Mouse (Mus musculus): Measurements from ENCODE around the gene Sv2c.

Sv2c gene

DNA sequence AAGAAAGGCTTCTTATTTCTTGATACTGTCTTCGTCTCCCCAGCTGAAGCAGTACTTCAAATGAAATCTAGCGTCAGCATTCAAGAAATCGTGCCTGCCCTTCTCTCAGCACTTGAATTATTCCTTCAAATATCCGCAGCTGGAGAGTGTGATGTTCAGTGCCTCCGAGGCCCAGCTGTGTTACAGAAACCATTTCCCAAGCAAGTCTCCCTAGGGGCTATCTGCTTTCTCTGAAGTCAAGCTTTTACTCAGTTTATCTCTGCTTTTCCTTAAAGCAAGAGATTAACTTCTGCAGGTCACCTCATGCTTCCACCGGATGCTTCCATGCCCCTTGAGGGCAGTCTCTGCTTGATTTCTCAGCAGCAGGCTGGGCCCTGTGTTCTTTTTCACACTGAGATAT lies 166.8 kb downstream of the Sv2c start:
- DNase-seq: no peak

DNA sequence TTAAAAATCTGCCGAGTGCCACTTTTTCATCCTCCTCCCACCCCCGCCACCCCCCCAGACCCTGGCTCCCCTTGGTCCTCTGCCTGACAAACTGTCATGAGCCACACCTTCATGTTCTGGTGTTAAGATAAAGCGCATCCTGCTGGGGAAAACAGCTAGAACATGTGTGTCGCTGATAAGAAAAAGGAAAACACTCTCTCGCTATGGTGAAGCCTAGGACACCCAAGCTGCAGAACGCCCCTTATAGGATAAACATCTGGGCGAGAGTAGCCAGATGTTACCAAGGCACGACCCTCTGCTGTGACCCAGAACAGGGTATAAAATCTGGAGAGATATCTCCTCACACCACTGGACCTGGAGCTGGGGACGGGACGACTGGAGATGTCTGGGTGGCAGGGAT lies 167.2 kb downstream of the Sv2c start:
- DNase-seq: no peak

DNA sequence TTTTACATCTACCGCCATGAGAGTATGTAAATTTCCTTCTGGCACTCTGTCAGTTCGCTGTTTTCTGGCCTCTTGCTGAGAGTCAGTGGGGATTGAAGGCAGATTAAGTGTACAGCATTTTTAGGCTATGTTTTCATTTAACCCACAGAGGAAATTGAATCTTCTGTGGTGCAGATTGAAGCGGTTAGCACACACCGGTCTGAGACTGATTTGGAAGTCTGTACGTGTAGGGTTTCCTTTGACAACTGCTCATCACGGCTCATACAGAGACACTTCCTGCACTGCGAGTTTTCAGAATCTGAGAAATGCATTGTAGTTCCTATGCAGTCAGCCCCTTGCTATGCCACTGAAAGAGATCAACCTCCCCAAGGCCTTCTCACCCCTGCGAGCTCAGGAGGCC lies 168.2 kb downstream of the Sv2c start:
- DNase-seq: no peak

DNA sequence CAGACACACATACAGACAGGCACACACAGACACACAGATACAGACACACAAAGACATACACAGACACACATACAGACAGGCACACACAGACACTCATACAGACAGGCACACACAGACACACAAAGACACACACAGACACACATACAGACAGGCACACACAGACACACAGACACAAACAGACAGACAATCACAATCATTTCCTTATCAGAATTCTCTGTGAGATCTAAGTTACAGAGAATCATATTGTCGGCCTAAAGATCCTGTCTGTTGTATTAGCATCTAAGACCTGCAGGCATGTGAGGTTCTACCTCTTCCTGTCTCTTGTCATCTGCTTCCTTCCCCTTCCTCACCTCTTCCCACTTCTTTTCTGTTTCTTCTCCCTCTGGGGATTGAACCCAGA lies 168.7 kb downstream of the Sv2c start:
- no peak for DNase-seq

DNA sequence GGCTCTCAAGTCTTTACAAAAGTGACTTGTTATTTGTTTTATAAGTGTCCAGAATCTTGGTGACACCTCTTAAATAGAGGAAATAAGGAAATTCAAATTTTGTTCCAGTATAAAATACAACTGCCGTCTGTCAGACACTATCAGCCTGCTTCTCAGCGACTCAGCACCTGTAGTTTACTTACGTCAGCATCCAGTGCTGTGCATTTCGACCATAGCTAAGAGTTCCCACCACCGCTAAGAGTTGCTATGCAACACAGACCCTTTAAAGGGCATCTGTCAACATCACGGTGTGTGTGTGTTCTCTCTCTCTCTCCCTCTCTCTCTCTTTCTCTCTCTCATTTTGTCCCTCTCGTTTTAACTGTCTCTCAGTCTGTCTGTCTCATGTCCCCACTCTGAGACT lies 170.5 kb downstream of the Sv2c start:
- DNase-seq: no peak

DNA sequence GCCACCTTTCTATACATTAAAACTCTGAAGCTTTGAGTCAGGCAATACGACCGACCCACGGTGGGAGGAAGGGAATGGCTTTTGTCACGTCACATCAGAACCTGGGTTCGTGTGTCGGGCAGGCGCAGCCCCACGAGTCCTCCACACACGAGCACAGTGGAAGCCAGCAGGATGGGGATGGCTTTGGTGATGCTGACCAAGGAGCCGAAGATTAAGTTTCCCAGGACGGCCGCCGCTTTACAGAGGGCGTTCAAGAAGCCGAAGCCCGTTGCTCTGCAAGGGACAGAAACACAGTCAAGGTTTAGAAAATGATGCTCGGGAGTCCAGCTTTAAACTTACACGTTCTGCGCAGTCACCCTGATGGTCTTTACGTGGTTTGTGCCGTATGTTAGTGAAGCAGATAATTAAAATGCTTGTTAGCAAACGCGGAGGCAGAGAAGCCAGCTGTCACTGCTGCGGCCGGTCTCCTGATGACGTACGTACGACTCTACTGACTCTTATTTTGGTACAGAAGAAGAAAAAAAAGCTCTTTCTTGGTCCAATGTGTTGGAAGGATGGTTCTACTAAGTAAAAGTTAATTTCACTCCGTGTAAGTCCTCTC lies 171.1 kb downstream of the Sv2c start:
- DNase-seq: no peak

DNA sequence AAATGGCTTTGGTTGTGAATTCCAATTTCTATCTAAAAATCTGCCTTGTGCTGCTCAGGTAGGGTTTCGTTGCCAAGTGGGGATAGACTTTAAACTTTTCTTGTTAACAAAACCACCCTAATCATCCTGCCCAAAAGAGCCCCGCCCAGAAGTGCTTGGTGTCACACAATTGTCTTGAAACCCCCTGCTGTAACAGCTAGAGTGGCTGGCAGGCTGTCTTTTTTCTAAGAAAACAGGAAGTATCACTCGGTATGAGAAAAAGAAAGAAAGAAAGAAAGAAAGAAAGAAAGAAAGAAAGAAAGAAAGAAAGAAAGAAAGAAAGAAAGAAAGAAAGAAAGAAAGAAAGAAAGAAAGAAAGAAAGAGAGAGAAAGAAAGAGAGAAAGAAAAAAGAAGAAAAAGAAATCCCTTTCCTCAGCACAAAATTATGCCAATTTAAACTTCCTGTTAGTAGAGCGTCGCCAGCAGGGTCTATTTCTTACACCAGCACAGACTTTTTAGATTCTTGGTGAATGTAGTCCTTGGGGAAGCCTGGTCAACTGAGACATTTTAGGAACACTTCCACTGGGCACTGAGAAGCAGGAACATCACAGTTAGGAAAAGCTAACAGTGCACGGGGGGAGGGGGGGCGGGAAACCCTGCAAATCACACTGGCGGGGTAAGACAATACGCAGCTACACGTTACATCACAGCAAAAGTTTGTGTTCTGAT lies 171.7 kb downstream of the Sv2c start:
- DNase-seq: no peak

DNA sequence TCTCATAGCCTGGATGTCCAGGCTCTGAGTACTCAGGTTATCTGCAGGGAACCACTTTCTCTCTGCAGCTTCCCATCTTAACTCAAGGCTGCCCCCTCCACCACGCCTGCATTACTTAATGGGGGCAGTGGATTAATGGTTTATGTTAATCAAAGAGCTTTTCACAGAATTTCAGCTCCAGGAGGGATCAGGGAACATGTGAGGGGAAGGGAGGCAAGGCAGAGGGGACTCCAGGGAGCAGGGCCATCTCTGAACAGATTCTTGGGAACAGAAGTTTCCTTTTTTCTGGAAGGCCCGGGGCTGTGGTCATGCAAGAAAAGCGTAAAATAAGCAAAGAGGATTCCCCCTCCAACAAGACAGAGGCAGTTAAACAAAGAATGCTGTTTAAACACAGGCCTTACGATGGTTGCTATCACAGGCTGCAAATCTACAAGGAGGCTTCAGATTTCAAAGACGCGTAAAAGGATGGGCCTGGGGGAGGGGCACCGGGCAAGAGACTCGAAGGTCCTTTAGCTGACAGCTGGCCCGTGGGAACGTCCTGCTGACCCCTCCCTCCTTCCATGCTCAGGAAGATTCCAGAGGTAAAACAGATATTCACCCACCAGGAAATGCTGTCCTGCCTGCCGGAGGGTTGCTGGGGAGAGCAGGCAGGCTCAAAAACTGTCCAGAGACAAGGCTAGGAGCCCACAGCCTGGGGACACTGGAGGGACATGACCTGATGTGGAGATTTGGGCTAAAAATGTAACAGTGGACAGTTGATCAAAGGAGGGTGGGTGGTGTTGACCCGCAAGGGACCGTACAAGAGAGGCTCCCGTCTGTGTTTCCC lies 172.5 kb downstream of the Sv2c start:
- DNase-seq: no peak

DNA sequence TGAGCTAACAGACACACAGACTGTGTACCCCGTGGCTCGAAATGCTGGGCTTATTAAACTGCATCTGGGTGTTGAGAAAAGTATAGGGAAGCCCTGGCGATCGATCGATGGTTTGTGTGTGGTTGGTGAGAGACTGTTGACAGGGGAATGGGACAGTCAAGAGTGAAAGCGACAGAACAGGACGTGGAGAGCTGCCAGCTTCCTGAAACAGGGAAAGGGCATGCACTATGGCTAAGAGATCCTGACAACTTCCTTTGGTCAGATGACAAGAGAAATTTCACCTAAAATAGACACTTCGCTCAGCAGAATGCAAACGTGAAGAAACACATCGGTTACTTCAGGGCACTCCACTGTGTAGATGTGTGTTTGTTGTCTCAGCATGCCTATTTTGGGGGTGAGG lies 175.2 kb downstream of the Sv2c start:
- peak; percentile 26 for DNase-seq

DNA sequence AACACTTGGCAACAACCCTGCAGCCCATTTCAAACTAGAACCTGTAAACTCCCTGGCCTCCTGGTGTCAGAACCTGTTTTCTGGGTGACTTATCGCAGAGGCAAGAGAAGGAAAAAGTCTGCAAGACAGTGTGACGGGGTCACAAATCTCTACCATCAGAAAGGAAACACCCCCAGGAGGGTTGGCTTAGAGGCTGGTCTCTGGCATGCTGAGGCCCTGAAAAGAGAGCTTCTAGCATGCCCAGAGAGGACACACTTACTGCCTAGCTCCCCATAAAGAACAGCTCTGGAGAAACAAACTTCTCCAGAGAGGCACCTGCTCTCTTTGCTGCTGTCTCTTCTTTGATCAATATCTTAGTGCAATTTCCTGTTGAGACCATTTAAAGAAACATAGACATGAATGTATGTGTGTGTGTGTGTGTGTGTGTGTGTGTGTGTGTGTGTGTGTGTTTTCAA lies 176.0 kb downstream of the Sv2c start:
- DNase-seq: no peak

DNA sequence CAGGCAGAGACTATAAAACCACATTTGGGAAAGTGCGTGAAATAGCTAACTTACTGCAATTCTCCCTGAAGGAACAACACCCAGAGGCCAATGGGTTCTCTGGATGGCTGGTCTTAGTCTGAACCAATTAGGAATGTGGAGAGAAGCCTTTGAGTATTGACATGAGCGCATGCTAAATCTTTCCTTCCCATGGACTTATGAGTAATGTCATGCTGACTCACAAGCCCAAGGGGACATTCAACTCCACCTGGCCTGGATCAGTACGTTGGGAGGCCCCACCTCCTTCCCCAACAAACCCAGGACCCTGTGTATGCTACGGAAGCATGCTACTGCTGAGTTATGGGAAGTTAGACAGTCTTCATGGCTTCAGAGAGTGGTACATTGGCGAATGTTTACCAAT lies 177.2 kb downstream of the Sv2c start:
- no peak for DNase-seq

DNA sequence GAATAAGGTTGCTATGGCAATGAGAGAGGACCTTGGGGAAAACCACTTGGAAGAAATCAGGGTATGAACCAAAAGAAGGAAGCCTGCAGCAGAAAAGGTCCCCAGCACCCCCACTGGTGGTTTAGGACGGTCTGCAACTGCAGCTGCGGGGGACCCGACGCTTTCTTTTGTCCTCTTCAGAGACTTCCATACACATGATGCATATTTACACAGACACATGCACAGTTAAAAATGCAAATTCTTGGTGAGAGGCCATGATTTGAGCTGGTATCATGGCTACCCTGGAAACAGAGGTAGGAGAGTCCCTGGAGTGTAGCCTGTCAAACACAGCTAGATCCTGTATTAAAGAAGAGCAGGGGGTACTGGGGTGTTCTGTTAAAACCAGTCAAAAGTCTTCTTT lies 178.7 kb downstream of the Sv2c start:
- DNase-seq: no peak

DNA sequence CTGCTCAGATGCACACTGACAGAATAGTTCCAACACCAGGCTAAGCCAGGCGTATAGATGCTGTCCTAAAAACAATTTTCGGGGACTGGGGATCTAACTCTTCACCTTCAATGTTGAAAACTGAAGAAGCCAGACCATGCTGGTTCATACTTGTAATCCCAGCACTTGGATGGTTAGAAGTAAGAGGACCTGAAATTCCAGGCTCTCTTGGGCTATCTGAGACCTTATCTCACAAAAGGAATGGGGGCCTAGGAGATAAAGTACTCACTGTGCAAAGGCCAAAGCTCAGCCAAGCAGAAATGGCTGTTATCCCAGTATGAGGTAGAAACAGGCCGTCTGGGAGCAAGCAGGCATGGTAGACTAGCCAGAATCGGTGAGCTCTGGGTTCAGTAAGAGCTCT lies 180.1 kb downstream of the Sv2c start:
- DNase-seq: no peak

DNA sequence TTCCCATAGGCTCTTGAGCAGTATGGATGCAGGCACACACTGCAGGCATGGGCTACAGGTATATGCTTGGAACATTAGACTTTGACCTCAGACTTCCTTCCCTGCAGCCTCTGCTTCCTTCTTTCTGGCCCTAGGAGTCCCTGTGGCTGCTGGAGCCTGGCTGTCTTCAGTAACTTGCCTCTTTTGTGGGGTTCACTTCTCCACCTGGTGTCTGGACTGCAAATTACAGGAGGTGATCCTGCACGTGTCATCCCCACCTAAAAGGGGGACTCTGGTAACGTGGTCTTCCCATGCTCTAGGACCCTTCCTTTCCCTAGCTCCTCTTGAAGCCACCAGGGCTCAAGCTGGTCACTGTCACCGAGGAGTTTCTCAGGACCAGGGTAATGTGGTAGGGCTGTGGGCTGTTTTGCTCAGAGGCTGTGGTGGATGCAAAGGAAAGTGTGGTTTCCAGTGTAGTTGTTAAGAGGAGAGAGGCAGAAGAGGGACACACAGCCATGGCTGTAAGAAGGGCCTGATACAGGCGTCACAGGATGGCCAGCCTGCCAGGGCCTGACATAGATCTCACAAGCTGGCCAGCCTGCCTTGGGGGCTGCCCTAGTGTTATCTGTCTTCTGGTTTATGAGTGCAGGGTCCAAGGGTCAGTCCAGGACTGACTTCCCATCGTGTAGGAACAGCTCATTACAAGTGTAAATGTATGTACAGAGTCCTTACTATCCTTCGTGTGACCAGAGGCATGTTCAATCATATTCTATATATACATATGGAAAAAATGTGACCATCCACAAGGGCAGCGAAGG lies 181.1 kb downstream of the Sv2c start:
- DNase-seq: peak; percentile 53

DNA sequence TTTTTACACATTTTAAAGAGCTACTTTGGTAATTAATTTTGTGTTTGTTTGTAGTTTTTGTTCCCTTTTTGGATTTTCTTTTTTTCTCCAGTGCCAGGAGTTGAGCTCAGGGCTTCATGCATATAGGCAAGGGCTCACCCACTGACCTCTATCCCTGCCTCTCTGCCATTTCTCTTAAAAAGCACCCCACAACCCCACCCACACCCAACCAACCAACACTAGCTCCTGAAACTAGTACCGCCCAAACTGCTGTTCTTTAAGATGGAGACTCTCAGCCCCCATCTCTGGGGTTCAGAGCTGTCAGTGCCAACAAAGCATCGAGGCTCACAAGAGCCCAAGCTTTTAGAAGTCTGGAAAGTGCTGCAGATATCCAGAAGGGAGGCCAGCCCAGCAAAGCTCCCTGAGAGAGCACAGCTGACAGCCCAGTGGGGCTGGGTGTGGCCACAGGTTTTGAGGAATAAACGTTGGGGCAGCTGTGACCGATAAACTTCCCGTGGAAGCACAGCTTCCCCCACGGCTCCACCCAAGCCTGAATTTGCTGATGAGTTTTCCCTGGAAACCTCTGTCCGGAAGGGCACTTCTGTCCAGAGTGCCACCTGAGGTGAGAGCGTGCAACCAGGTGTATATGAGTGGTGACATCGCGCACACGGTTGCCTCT lies 181.8 kb downstream of the Sv2c start:
- DNase-seq: no peak

DNA sequence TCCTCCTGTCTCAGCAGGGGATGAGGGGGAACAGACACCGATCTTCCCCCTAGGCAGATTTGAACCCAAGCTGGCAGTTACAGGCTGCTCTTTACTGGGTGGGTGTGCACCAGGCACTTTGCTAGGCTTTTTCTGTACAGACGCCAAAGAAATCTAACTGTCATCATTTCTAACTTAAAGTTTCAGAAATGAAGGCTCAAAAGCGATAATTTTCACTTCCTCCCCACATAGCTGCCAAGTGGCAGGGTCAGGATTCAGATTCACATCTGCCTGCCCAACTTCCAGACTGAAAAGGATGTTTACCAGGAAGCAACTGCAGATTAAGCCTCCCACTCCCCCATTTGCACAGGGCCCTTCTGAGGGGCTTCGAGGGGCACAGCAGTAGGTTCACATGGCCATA lies 183.0 kb downstream of the Sv2c start:
- DNase-seq: no peak

DNA sequence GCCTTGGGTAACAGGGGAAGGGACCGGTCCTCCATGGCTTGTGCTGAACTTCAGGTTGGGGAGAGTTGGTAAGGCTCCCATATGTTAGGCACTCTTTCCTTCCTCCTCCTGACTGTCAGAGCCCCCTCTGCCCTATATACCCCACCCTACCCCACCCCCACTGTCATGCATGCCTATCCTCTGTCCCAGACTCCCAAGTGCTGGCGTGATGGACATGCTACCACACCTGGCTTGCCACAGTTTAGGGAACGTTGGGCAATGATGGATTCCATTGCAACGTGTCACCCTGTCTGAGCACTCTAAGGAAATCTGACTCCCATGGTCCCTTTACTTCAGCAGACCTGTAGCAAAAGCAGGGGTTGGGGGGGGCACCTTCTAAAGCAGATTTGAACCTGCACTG lies 183.6 kb downstream of the Sv2c start:
- DNase-seq: no peak

DNA sequence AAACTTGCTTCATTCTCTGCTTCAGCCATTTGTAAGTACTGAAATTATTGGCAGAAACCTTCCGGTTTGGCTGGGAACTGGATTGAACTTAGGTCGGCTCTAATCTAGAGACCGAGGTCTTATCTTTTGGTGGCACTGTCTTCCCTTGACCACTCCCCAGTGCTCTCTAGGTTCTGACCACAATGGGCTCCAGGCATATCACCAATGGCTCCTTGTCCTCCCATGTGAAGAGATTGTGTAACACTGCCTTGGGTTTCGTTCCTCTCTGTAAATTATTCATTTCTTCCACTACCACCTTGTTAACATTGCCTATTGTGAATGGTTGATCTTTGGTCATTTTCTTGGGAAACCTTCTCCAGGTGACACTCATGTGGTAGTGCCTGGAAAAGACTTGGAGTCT lies 184.0 kb downstream of the Sv2c start:
- DNase-seq: no peak

DNA sequence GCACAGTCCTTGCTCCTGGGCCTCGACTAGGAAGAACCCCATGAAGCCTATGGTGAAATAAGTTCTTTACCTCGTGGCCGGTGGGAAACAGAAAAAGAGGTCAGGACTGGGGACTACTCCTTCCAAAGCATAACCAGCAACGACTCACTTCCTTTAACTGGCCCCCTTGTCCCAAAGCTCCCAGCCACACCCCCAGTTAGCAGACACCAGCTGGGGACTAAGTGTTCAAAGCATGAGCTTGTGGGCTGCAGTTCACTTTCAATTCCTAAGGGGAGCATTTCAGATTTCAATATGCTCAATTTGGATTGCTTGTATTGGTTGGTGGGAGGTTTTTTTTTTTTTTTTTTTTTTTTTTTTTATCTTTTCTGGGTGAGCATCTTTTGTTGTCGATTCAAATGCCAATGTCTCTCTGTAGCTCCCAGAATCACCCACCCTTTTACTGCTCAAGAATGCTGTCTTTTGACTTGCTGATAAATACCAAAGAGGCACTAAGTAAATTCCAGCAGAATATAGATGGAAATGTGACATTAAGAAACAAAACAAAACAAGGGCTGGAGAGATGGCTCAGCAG lies 186.4 kb downstream of the Sv2c start:
- DNase-seq: no peak

DNA sequence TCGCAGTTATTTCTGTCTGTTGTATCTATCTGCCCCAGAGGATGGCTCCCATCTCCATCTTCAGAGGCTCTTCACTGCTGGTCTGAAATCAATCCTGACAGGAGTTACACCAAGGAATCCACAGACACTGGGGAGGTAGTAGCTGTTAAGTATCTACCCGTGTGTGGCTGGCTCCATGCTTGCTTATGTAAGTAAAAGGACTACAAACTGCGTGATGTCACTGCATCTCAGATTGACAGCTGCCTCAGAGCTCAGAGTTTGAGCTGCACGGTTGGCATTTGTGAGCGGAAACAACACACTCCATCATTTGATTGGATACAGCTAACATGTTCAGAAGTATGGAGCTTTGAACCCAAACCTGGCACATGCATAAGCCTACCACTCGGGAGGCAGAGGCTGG lies 187.8 kb downstream of the Sv2c start:
- no peak for DNase-seq

DNA sequence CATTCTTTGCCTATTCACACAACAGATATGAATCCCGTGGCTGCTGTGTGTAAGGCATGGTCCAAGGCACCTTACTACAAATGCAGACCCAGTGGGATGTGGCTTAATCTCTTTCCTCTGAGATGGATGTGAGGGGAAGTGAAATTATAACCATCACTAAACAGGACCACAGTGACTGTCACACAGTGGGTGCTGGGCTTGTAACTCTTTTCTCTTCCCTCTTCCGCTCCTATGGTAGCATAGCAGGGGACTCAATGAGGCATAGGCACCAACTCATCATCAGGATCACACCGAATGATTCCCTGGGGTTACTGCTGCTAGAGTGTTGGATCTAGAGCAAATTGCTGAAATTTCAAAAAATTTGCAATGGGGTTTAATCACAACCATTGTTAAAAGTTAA lies 188.5 kb downstream of the Sv2c start:
- no peak for DNase-seq

DNA sequence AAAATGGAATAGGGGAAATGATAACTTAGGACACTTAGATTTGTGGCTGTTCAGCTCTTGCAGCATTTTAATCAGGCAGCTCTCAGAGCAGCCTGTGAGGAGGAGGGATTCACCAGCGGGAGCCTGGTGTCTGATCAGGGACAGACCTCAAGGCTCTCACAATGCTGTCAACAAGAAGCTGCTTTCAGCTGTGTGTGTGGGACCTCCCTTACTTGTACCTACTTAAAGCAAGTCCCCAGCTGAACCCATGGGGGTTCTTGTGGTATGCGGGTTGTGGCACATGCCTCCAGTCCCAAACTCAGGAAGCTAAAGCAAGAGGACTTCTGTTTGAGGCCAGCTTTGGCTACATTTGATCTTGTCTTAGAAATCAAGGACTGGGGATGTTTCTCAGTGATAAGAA lies 189.8 kb downstream of the Sv2c start:
- DNase-seq: no peak

Measured in lung, postnatal 36 days (tissue).